23 mouse cellular contexts compared by ENCODE assay signal in genomic region chr19:57124906-57125305, GRCm38 (mm10).
DNase-seq lines count a peak whose midpoint lies in the region; ATAC-seq and TF ChIP-seq lines count a peak whose summit lies in the region.
"Had no signal": no experiment of that assay in that cellular context is flagged by ENCODE, and none has a peak within 500 bp of the region (broad histone marks: within the 10 kb centered on the region; RNA-seq: fewer than 3 reads in every experiment).

No protein-coding gene starts in this region.

- H3K9me3 ChIP-seq in heart, postnatal 0 days (replicated peaks; ENCODE audit: control insufficient read depth, low read length) = no peaks in the 10 kb centered on the region
- H3K9me3 ChIP-seq in heart, embryonic 10.5 days = no peaks in the 10 kb centered on the region
- no peaks in the 10 kb centered on the region for H3K9me3 ChIP-seq in kidney, postnatal 0 days (replicated peaks; ENCODE audit: low read length)
- H3K9me3 ChIP-seq: embryonic facial prominence, embryonic 15.5 days; forebrain, embryonic 10.5 days; G1E; heart, embryonic 15.5 days; hindbrain, embryonic 12.5 days had no signal

- peaks cover 15% of the 10 kb centered on the region for H3K4me1 ChIP-seq in heart, postnatal 0 days (ENCODE audit: control insufficient read depth, insufficient read depth)
- peaks cover 47% of the 10 kb centered on the region for H3K4me1 ChIP-seq in heart, embryonic 10.5 days
- peaks cover 18% of the 10 kb centered on the region for H3K4me1 ChIP-seq in kidney, postnatal 0 days (replicated peaks; ENCODE audit: insufficient read depth, low read length)
- peaks cover 64% of the 10 kb centered on the region for H3K4me1 ChIP-seq in thymus, adult 2 months (replicated peaks; ENCODE audit: control insufficient read depth, insufficient read depth, low read length)

- no peak for TF ChIP-seq EP300 in heart, postnatal 0 days (IDR thresholded peaks at IDR 0.05; ENCODE audit: low read depth)

- H3K27ac ChIP-seq in gastrocnemius, adult 2 months = 0 out of 2 replicates have a peak overlapping the region, but pooled peaks have one; percentile 75
- peak overlapping the region; percentile 40 for H3K27ac ChIP-seq in heart, postnatal 0 days (ENCODE audit: low read depth)
- H3K27ac ChIP-seq in heart, embryonic 10.5 days = no peak overlapping the region
- H3K27ac ChIP-seq in kidney, postnatal 0 days = peak overlapping the region; percentile 64
- H3K27ac ChIP-seq in thymus, adult 2 months (ENCODE audit: control insufficient read depth, insufficient read depth, low read length) = peak overlapping the region; percentile 44; the same call in 1 of the 2 replicates
- H3K27ac ChIP-seq: hindbrain, embryonic 12.5 days had no signal

- no peak overlapping the region for H3K9ac ChIP-seq in heart, postnatal 0 days (replicated peaks; ENCODE audit: low read depth, low read length)
- H3K9ac ChIP-seq in kidney, postnatal 0 days (ENCODE audit: low read depth, low read length) = no peak overlapping the region
- H3K9ac ChIP-seq: embryonic facial prominence, embryonic 15.5 days; heart, embryonic 15.5 days; hindbrain, embryonic 12.5 days had no signal

- TF ChIP-seq CTCF in gastrocnemius, adult 2 months (IDR thresholded peaks at IDR 0.05) = no peak
- TF ChIP-seq CTCF in heart, postnatal 0 days (IDR thresholded peaks at IDR 0.05; ENCODE audit: low read depth) = no peak
- no peak for TF ChIP-seq CTCF in kidney, postnatal 0 days (IDR thresholded peaks at IDR 0.05; ENCODE audit: low read depth)
- no peak for TF ChIP-seq CTCF in thymus, adult 2 months (IDR thresholded peaks at IDR 0.05; ENCODE audit: borderline replicate concordance, control insufficient read depth, extremely low read depth, insufficient read depth, low read length, poor library complexity)

- no peak for ATAC-seq in heart, postnatal 0 days (ENCODE audit: insufficient read depth, low read depth)
- no peak for ATAC-seq in kidney, postnatal 0 days (replicated peaks; ENCODE audit: low FRiP score, low read depth)
- ATAC-seq: CD4-positive, CD25-positive, alpha-beta regulatory T cell, adult 4 months; forebrain, embryonic 14.5 days had no signal

- no peak for DNase-seq in gastrocnemius, adult 2 months
- DNase-seq in gastrocnemius, postnatal 14 days = no peak
- no peak for DNase-seq in heart, postnatal 0 days (ENCODE audit: low spot score)
- no peak for DNase-seq in heart, embryonic 10.5 days (ENCODE audit: low spot score)
- DNase-seq in kidney, postnatal 0 days (ENCODE audit: low spot score) = peak; percentile 54
- no peak for DNase-seq in kidney, postnatal 14 days
- DNase-seq in thymus, adult 2 months = no peak
- DNase-seq in thymus, postnatal 10 days (ENCODE audit: low spot score in 2 of 2) = no peak
- DNase-seq: adrenal gland, postnatal 10 days; B cell, adult 2 months; cerebellum, adult 11 months; cerebellum, adult 8-10 months; cerebellum, postnatal 14 days; embryo, embryonic 11 days; heart, postnatal 4 days had no signal

- no peak overlapping the region for H3K4me3 ChIP-seq in gastrocnemius, adult 2 months
- no peak overlapping the region for H3K4me3 ChIP-seq in heart, postnatal 0 days (ENCODE audit: low read depth, low read length)
- no peak overlapping the region for H3K4me3 ChIP-seq in heart, embryonic 10.5 days
- H3K4me3 ChIP-seq in kidney, postnatal 0 days (replicated peaks; ENCODE audit: low read depth, low read length) = no peak overlapping the region
- no peak overlapping the region for H3K4me3 ChIP-seq in thymus, adult 2 months (ENCODE audit: control insufficient read depth, insufficient read depth, low read length)
- H3K4me3 ChIP-seq: embryonic facial prominence, embryonic 15.5 days; erythroblast, embryonic 14.5 days; forebrain, embryonic 10.5 days; heart, embryonic 15.5 days; hindbrain, embryonic 12.5 days had no signal

- peaks cover 50% of the 10 kb centered on the region for H3K36me3 ChIP-seq in heart, postnatal 0 days (replicated peaks; ENCODE audit: control insufficient read depth, insufficient read depth, low read length)
- peaks cover 29% of the 10 kb centered on the region for H3K36me3 ChIP-seq in heart, embryonic 10.5 days
- no peaks in the 10 kb centered on the region for H3K36me3 ChIP-seq in kidney, postnatal 0 days (ENCODE audit: insufficient read depth, low read length)
- no peaks in the 10 kb centered on the region for H3K36me3 ChIP-seq in thymus, adult 2 months (ENCODE audit: control insufficient read depth, insufficient read depth, low read length)
- H3K36me3 ChIP-seq: embryonic facial prominence, embryonic 15.5 days; forebrain, embryonic 10.5 days; G1E; hindbrain, embryonic 12.5 days had no signal

- WGBS in heart, postnatal 0 days = 58% methylated on average over 4 of the region's 4 CpGs
- 56% methylated on average over 4 of the region's 4 CpGs for WGBS in heart, embryonic 10.5 days
- WGBS in kidney, postnatal 0 days = 48% methylated on average over 4 of the region's 4 CpGs
- WGBS in thymus, adult 2 months = 57% methylated on average over 4 of the region's 4 CpGs

- no peaks in the 10 kb centered on the region for H3K27me3 ChIP-seq in heart, postnatal 0 days (ENCODE audit: control insufficient read depth, insufficient read depth, low read length)
- H3K27me3 ChIP-seq in heart, embryonic 10.5 days (ENCODE audit: insufficient read depth, poor library complexity, severe bottlenecking) = no peaks in the 10 kb centered on the region; the same call in 1 of the 2 replicates
- no peaks in the 10 kb centered on the region for H3K27me3 ChIP-seq in kidney, postnatal 0 days (ENCODE audit: insufficient read depth, low read length)
- no peaks in the 10 kb centered on the region for H3K27me3 ChIP-seq in thymus, adult 2 months (ENCODE audit: control insufficient read depth, insufficient read depth, low read length)
- H3K27me3 ChIP-seq: embryonic facial prominence, embryonic 15.5 days; heart, embryonic 15.5 days; hindbrain, embryonic 12.5 days had no signal

- no peak for TF ChIP-seq POLR2A in thymus, adult 2 months (IDR thresholded peaks at IDR 0.05; ENCODE audit: control insufficient read depth, extremely low read depth, insufficient read depth, low read length, poor library complexity)

- H3K4me2 ChIP-seq in heart, postnatal 0 days (ENCODE audit: low read depth, low read length) = no peak overlapping the region
- H3K4me2 ChIP-seq in kidney, postnatal 0 days (ENCODE audit: low read length) = no peak overlapping the region
- H3K4me2 ChIP-seq: embryonic facial prominence, embryonic 15.5 days; heart, embryonic 15.5 days; hindbrain, embryonic 12.5 days had no signal

- intact Hi-C loops in gastrocnemius, adult 2 months (cut with DNase I) = no loop called here
- intact Hi-C loops in gastrocnemius, postnatal 14 days (cut with DNase I; ENCODE audit: low total_unique reads) = no loop called here
